Mouse (Mus musculus): ENCODE measurements around the gene Grin1.

DNA sequence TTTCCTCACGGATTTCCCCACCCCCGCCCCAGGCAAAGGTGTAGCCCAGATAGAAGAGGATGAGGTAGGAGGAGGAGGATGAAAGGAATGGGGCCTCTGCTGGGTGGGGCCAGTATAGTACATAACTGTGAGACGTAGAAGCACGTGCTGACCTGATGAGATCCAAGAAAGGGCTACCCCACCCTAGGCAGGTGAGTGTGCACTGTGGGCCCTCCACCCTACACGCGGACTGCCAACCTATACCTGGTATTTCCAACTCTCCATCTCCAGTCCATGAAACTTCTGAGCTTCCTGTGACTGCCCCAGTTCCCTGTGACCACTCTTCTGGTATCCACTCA is 77.6 kb downstream of the Grin1 start:
- TF ChIP-seq POLR2A (IDR thresholded peaks at IDR 0.05; ENCODE audit: low read depth, low read length) = no peak
- TF ChIP-seq CTCF (IDR thresholded peaks at IDR 0.05; ENCODE audit: extremely low read depth, insufficient read length, insufficient replicate concordance, low read depth, low read length) = no peak

All from small intestine, adult 2 months (tissue).